Mouse (Mus musculus): ENCODE data around the gene Robo2. TPM values are rescaled to one million over a fixed set of nuclear protein-coding genes. Genes with fewer than 3 reads are reported as not detected.

The Robo2 gene
- polyA plus RNA-seq, 1 experiment from 2014 or later, result 12.1 TPM

DNA sequence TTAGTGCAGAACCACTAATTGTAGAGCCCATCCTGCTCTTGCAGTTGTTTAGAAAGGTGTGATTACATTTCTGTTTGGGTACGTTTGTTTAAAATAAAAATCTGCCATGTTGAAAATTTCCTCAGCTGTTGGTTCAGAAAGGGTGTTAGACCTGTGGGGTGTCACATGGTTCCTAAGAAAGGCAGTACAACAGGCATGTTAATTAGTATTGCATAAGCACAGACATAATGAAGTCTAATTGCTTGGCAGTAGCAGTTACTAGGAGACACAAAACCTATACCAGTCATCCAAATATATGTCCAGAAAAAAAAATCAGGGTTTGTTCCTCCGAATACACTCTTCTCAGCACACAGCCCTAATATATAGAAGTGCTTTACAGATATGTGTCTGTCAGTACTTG is 220.0 kb downstream of the Robo2 start:
- Histone ChIP-seq H3K9me3 (replicated peaks) (no peaks in the 10 kb centered on the region), H3K4me3 (no peak overlapping the region), H3K36me3 (no peaks in the 10 kb centered on the region), H3K27ac (no peak overlapping the region), H3K9ac (no peak overlapping the region), H3K4me1 (no peaks in the 10 kb centered on the region), H3K4me2 (no peak overlapping the region), H3K27me3 (replicated peaks) (no peaks in the 10 kb centered on the region)
- no peak for ATAC-seq
- WGBS (ENCODE audit: insufficient replicate concordance), result 65% methylated on average over 2 of the region's 2 CpGs

DNA sequence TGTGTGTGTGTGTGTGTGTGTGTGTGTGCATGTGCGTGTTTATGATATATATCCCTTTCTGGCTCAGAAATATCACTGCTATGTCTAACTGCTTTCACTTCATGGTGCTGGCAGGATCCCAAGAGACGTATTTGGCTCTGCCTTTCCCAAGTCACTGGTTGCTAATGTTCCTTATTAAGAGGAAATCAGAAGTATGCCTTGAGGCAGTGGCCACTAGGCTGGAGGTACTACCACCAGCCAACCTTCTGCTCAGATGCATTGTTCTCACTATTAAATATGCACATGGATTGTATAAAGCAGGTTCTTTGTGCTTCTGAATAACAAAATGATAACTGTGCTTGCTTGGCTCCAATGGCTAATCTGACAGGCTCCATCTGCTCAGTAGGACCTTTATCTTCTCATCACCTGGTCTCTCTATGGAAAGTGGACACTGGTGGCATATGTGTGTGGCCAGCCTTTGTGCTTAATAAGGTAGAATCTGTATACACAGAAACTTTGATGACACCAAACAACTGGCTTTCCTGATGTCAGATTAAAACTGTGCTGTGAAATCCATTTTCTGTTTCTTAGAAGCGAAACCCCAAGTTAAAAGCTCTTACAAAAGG is 229.0 kb downstream of the Robo2 start:
- no peak overlapping the region for H3K4me2 ChIP-seq
- no peak overlapping the region for H3K27ac ChIP-seq
- no peaks in the 10 kb centered on the region for H3K4me1 ChIP-seq
- no peak for ATAC-seq
- WGBS (ENCODE audit: insufficient replicate concordance), result 63% methylated on average over 3 of the region's 3 CpGs
- no peaks in the 10 kb centered on the region for H3K9me3 ChIP-seq (replicated peaks)
- no peaks in the 10 kb centered on the region for H3K36me3 ChIP-seq
- H3K9ac ChIP-seq, result no peak overlapping the region
- no peaks in the 10 kb centered on the region for H3K27me3 ChIP-seq (replicated peaks)
- no peak overlapping the region for H3K4me3 ChIP-seq

DNA sequence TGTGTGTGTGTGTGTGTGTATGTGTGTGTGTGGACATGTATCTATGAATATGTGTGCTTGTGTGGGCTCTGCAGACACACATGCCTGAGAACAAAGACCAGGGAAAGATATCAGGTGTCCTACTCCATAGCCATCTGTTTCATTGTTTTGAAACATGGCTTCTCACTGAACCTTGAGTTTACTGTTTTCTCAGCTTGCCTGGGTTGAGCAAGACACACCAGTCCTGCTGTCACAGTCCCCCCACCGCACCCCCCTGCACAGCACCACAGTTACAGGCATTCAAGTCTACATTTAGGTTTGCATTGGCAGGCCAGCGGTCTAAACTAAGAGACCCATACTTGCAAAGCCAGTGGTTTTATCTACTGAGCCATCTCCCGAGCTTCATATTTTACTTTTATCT is 239.0 kb downstream of the Robo2 start:
- Histone ChIP-seq H3K36me3 (no peaks in the 10 kb centered on the region), H3K4me1 (no peaks in the 10 kb centered on the region), H3K9me3 (replicated peaks) (no peaks in the 10 kb centered on the region), H3K27ac (no peak overlapping the region), H3K9ac (no peak overlapping the region), H3K4me2 (no peak overlapping the region), H3K4me3 (no peak overlapping the region), H3K27me3 (replicated peaks) (no peaks in the 10 kb centered on the region)
- 70% methylated on average over 3 of the region's 3 CpGs for WGBS (ENCODE audit: insufficient replicate concordance)
- ATAC-seq, result no peak

DNA sequence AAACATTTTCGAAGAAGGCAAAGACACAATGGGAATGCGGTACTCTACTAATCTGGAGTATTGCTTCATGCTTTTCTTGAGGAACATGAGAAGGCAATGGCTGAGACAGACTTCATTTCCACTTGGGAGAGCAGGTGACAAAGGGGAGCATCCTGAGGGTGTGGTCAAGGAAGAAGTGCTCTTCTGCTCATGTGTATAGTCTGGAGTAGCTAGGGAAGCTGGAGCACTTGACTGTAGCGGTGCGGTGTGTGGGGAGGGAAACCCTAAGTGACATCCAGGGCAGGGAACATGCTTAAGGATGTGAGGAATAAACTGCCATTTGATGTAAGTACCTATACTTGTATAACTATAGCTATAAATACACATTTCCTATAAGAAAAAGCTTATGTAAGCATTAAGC is 242.0 kb downstream of the Robo2 start:
- Histone ChIP-seq H3K9ac (no peak overlapping the region), H3K36me3 (no peaks in the 10 kb centered on the region), H3K27ac (no peak overlapping the region), H3K9me3 (replicated peaks) (no peaks in the 10 kb centered on the region), H3K4me3 (no peak overlapping the region), H3K4me2 (no peak overlapping the region), H3K4me1 (no peaks in the 10 kb centered on the region), H3K27me3 (replicated peaks) (no peaks in the 10 kb centered on the region)
- WGBS (ENCODE audit: insufficient replicate concordance), result 83% methylated on average over 4 of the region's 4 CpGs
- ATAC-seq, result no peak

DNA sequence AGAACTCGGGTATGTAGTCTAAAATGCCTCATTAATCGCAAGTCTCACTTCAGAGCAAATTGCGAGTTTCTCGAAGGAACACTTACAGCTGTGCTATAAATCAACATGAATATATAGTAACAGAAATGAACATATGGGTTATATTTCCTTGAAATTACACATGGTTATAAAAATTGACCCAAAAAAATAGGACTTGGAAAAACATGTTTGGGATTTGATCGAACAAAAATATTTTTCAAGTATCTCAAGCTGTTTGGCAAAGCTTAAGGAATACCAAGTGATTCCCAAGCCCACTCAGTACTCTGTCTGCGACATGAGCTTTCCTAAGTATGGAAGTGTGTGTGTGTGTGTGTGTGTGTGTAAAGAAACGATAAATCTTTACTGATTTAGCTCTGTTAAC is 242.5 kb downstream of the Robo2 start:
- WGBS (ENCODE audit: insufficient replicate concordance), result 66% methylated on average over 7 of the region's 7 CpGs
- no peak overlapping the region for H3K9ac ChIP-seq
- H3K4me1 ChIP-seq, result no peaks in the 10 kb centered on the region
- H3K36me3 ChIP-seq, result no peaks in the 10 kb centered on the region
- H3K4me2 ChIP-seq, result no peak overlapping the region
- no peaks in the 10 kb centered on the region for H3K9me3 ChIP-seq (replicated peaks)
- H3K27ac ChIP-seq, result no peak overlapping the region
- no peaks in the 10 kb centered on the region for H3K27me3 ChIP-seq (replicated peaks)
- H3K4me3 ChIP-seq, result no peak overlapping the region
- ATAC-seq, result no peak

DNA sequence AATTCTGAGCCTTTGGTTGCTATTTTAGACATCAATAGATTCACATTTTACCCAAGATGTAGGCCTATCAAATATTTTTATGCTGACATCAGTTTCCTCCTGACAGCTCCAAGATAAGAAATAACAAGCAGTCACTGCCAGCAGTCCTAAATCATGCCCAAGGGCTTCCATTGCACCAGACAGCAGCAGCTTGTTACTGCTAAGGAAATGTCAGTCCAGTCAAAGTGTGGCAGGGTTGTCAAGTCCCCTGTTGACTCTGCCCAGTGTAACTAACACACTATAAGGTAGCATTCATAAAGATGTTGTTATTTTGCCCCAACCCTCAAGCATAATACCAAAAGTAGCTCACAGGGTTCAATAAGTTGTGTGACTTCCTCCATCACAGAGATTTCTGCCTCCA is 243.8 kb downstream of the Robo2 start:
- Histone ChIP-seq H3K27me3 (replicated peaks) (no peaks in the 10 kb centered on the region), H3K4me3 (no peak overlapping the region), H3K36me3 (no peaks in the 10 kb centered on the region), H3K4me1 (no peaks in the 10 kb centered on the region), H3K9me3 (replicated peaks) (no peaks in the 10 kb centered on the region), H3K4me2 (no peak overlapping the region), H3K9ac (no peak overlapping the region), H3K27ac (no peak overlapping the region)
- ATAC-seq, result no peak

DNA sequence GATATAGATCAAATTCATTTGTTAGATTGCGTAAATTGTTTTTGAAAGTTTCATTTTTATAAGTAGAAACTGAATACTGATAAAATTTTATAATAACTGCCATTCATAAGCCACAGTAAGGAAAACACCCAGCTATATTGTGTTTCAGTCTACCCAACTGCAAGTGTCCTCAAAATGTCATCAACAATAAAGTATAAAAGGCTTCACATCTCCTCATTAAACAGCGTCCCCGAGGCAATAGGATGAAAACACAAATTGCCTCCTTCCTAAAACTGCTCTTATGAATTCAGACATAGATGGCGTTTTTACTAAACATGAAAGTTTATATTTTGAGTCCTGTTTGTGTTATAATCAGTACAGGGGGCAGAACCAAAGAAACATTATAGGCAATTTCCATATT is 249.6 kb downstream of the Robo2 start:
- no peak overlapping the region for H3K4me2 ChIP-seq
- no peak overlapping the region for H3K27ac ChIP-seq
- ATAC-seq, result no peak
- H3K4me3 ChIP-seq, result no peak overlapping the region
- no peaks in the 10 kb centered on the region for H3K4me1 ChIP-seq
- H3K9me3 ChIP-seq (replicated peaks), result no peaks in the 10 kb centered on the region
- 68% methylated on average over 4 of the region's 4 CpGs for WGBS (ENCODE audit: insufficient replicate concordance)
- H3K36me3 ChIP-seq, result no peaks in the 10 kb centered on the region
- no peaks in the 10 kb centered on the region for H3K27me3 ChIP-seq (replicated peaks)
- no peak overlapping the region for H3K9ac ChIP-seq

DNA sequence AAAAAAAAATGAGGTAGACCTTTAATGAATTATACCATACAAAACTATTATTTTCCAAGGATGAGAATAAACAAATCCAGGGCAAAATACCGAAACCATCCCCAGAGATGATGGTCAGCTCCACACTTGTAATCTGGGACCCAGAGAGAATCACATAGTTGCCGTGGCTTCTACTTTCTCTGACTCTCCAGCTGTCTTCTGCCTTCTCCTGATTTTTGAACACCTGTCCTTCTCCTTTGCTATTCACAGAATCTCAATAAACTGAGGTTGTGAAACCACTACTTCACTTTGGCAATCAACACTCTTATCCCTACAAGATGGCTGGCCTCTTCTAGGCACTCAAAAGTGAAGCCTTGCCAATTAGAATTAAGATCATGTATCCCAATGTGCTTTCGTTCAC is 252.4 kb downstream of the Robo2 start:
- Histone ChIP-seq H3K9me3 (replicated peaks) (no peaks in the 10 kb centered on the region), H3K27me3 (replicated peaks) (no peaks in the 10 kb centered on the region), H3K36me3 (no peaks in the 10 kb centered on the region), H3K4me1 (no peaks in the 10 kb centered on the region), H3K4me2 (no peak overlapping the region), H3K27ac (no peak overlapping the region), H3K4me3 (no peak overlapping the region), H3K9ac (no peak overlapping the region)
- 54% methylated on average over 3 of the region's 3 CpGs for whole genome bisulfite sequencing (ENCODE audit: insufficient replicate concordance)
- ATAC-seq, result no peak

DNA sequence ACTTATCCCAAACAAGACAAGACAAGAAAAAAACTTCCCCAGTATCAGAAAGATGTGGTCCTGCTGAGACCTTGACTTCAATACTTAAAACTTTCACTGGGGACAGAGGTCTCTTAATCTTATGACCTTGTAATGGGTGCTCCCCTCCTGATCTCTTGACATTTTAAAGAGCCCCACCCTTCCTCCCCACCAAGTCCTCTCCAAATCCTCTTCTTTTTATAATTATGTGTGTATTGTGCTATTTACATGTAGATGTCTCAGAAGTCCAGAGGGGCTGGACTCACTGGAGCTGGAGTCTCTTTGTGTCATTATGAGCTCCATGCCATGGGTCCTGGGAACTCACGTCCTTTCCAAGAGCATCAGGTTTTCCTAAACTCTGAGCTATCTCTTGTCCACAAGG is 275.4 kb downstream of the Robo2 start:
- no peak overlapping the region for H3K4me3 ChIP-seq
- 56% methylated on average over 1 of the region's 1 CpGs for WGBS (ENCODE audit: insufficient replicate concordance)

DNA sequence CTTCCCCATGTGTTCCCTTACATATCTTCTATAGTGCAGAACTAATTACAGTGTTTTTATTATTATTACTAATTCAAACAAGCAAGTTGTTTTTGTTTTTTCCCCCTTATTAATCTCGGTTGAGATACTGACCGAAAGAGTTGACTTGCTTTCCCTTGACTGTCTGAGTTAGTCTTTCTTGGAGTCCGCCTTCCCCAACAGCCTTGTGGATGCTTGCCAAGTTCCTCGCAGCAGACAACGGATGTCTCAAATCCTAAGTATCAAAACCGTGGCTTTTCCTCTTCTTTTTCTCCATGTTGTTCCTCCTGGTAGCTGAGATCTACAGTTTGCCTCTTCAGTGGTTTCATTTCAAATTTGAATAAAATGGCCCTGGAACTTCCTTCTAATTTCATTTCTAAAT is 278.8 kb downstream of the Robo2 start:
- no peak overlapping the region for H3K27ac ChIP-seq
- WGBS (ENCODE audit: insufficient replicate concordance), result 76% methylated on average over 6 of the region's 6 CpGs
- H3K4me3 ChIP-seq, result no peak overlapping the region
- no peak overlapping the region for H3K9ac ChIP-seq
- no peaks in the 10 kb centered on the region for H3K9me3 ChIP-seq (replicated peaks)
- ATAC-seq, result no peak
- no peaks in the 10 kb centered on the region for H3K27me3 ChIP-seq (replicated peaks)
- H3K4me2 ChIP-seq, result no peak overlapping the region
- no peaks in the 10 kb centered on the region for H3K36me3 ChIP-seq
- H3K4me1 ChIP-seq, result no peaks in the 10 kb centered on the region

More for the DNA sequence above, 275.4 kb downstream of the Robo2 start:
- no peaks in the 10 kb centered on the region for H3K9me3 ChIP-seq (replicated peaks)
- H3K36me3 ChIP-seq, result no peaks in the 10 kb centered on the region
- no peak overlapping the region for H3K9ac ChIP-seq
- H3K27me3 ChIP-seq (replicated peaks), result no peaks in the 10 kb centered on the region
- H3K4me1 ChIP-seq, result no peaks in the 10 kb centered on the region
- no peak overlapping the region for H3K4me2 ChIP-seq
- no peak for ATAC-seq
- H3K27ac ChIP-seq, result no peak overlapping the region

DNA sequence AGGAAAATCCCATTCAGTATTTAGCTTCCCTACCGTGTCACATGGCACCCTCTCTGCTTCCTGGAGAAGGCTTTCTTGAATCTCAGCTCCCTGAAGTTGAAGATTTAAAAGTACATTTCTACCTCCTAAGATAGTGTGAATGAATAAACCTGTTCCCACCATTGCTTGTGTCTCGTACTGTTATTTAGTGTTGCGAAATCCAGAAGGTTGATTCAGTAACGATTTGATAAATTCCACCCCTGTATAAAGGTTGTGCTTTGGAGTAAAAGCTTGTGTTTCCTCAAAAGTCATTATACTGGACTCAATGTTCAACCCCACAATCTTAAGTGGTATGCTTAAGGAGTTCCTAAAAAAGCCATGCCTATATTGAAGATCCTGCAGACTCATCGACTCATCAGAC is 280.3 kb downstream of the Robo2 start:
- H3K9ac ChIP-seq, result no peak overlapping the region
- H3K4me2 ChIP-seq, result no peak overlapping the region
- H3K4me1 ChIP-seq, result no peaks in the 10 kb centered on the region
- no peak overlapping the region for H3K4me3 ChIP-seq
- no peak overlapping the region for H3K27ac ChIP-seq
- H3K36me3 ChIP-seq, result no peaks in the 10 kb centered on the region
- WGBS (ENCODE audit: insufficient replicate concordance), result 73% methylated on average over 5 of the region's 5 CpGs
- no peaks in the 10 kb centered on the region for H3K9me3 ChIP-seq (replicated peaks)
- no peaks in the 10 kb centered on the region for H3K27me3 ChIP-seq (replicated peaks)
- no peak for ATAC-seq

DNA sequence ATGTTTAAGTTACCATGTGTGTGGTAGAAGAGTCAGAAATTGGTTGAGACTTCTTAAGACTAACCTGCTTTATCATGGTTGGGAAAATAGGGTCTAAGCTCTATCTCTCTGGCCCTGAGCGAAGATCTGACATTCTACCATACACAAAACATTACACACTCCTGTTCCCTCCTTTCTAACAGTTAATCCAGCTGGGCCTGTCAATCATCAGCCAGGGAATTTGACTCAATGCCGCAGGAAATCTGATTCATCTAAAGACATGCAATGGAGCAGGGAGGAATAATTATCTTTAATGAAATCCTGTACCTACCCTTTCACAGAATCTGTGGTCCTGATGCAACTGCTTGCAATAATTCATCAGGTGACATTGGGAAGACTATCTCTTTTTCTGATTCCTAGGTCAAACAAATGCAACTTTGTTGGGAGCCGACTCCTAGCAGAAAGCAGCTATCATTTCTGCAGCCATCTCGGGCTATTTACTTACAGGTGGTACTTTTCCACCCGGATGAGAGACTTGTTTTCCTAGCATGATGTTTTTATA is 283.1 kb downstream of the Robo2 start:
- ATAC-seq, result no peak
- Histone ChIP-seq H3K4me1 (no peaks in the 10 kb centered on the region), H3K9ac (no peak overlapping the region), H3K27me3 (replicated peaks) (no peaks in the 10 kb centered on the region), H3K36me3 (no peaks in the 10 kb centered on the region), H3K4me2 (no peak overlapping the region), H3K9me3 (replicated peaks) (no peaks in the 10 kb centered on the region), H3K4me3 (no peak overlapping the region), H3K27ac (no peak overlapping the region)
- WGBS (ENCODE audit: insufficient replicate concordance), result 72% methylated on average over 5 of the region's 5 CpGs

DNA sequence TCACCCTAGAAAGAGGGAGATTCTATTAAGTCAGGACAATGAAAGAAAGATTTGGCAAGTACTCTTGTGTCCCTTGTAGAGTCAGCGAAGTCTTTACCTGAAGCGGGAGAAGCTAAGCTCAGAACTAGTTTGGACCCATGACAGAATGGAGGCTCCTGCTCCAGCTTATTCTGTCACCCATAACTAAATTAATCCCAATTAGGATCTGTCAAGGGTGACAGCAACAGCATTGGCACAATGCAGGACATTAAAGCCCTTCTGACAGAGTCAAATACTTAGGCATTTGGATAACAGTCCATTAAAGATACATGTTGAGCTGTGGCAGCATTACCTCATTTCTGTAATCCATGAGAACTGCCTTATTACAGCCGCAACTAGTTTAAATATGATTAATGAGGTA is 298.5 kb downstream of the Robo2 start:
- Histone ChIP-seq H3K27ac (no peak overlapping the region), H3K4me2 (no peak overlapping the region), H3K36me3 (no peaks in the 10 kb centered on the region), H3K9me3 (replicated peaks) (no peaks in the 10 kb centered on the region), H3K9ac (no peak overlapping the region), H3K4me1 (no peaks in the 10 kb centered on the region), H3K4me3 (no peak overlapping the region), H3K27me3 (replicated peaks) (no peaks in the 10 kb centered on the region)
- no peak for ATAC-seq
- WGBS (ENCODE audit: insufficient replicate concordance), result 77% methylated on average over 3 of the region's 3 CpGs
